24 mouse cellular contexts compared by ENCODE assay signal in genomic region chr4:148714064-148714463, GRCm38 (mm10).
DNase-seq lines count a peak whose midpoint lies in the region; ATAC-seq and TF ChIP-seq lines count a peak whose summit lies in the region.
"Had no signal": no experiment of that assay in that cellular context is flagged by ENCODE, and none has a peak within 500 bp of the region (broad histone marks: within the 10 kb centered on the region; RNA-seq: fewer than 3 reads in every experiment).

No protein-coding gene starts in this region.

- 53% methylated on average over 8 of the region's 8 CpGs for WGBS in hindbrain, embryonic 12.5 days
- WGBS in hindbrain, postnatal 0 days: 54% methylated on average over 8 of the region's 8 CpGs
- 45% methylated on average over 8 of the region's 8 CpGs for WGBS in hindbrain, embryonic 15.5 days
- WGBS in stomach, postnatal 0 days: 53% methylated on average over 8 of the region's 8 CpGs

- H3K27ac ChIP-seq in hindbrain, embryonic 12.5 days: peak overlapping the region; percentile 25; the same call in 1 of the 2 replicates
- no peak overlapping the region for H3K27ac ChIP-seq in hindbrain, postnatal 0 days
- no peak overlapping the region for H3K27ac ChIP-seq in hindbrain, embryonic 15.5 days (replicated peaks)
- 0 out of 2 replicates have a peak overlapping the region, but pooled peaks have one; percentile 13 for H3K27ac ChIP-seq in stomach, postnatal 0 days (replicated peaks)
- H3K27ac ChIP-seq: forebrain, embryonic 12.5 days; gastrocnemius, adult 2 months; heart, embryonic 13.5 days; kidney, postnatal 0 days; liver, embryonic 13.5 days; midbrain, embryonic 13.5 days; stomach, embryonic 15.5 days had no signal

- H3K9ac ChIP-seq in hindbrain, embryonic 12.5 days: no peak overlapping the region
- no peak overlapping the region for H3K9ac ChIP-seq in hindbrain, postnatal 0 days (replicated peaks; ENCODE audit: low read length)
- no peak overlapping the region for H3K9ac ChIP-seq in hindbrain, embryonic 15.5 days
- peak overlapping the region; percentile 8; the same call in 1 of the 2 replicates for H3K9ac ChIP-seq in stomach, postnatal 0 days (ENCODE audit: low read length)
- H3K9ac ChIP-seq: forebrain, embryonic 12.5 days; heart, embryonic 13.5 days; liver, embryonic 13.5 days; midbrain, embryonic 13.5 days; stomach, embryonic 15.5 days had no signal

- peaks cover 47% of the 10 kb centered on the region for H3K4me1 ChIP-seq in hindbrain, embryonic 12.5 days
- H3K4me1 ChIP-seq in hindbrain, postnatal 0 days (ENCODE audit: insufficient read depth, low read length): no peaks in the 10 kb centered on the region
- H3K4me1 ChIP-seq in hindbrain, embryonic 15.5 days (replicated peaks): peaks cover 22% of the 10 kb centered on the region
- H3K4me1 ChIP-seq in stomach, postnatal 0 days (replicated peaks; ENCODE audit: control insufficient read depth, insufficient read depth): peaks cover 5% of the 10 kb centered on the region; the same call in 1 of the 2 replicates

- no peak; the same call in 1 of the 2 replicates for ATAC-seq in hindbrain, embryonic 12.5 days (ENCODE audit: low FRiP score)
- no peak for ATAC-seq in hindbrain, postnatal 0 days
- peak; percentile 57 for ATAC-seq in common myeloid progenitor, adult 5-6 weeks (replicated peaks; ENCODE audit: low read depth, poor library complexity, severe bottlenecking)
- 0 out of 2 replicates have a peak, but pooled peaks have one; percentile 21 for ATAC-seq in hindbrain, embryonic 15.5 days (ENCODE audit: low FRiP score, low read depth)
- ATAC-seq in stomach, postnatal 0 days (ENCODE audit: low FRiP score, low TSS enrichment): 0 out of 2 replicates have a peak, but pooled peaks have one; percentile 31
- ATAC-seq: inflammation-experienced regulatory T-cells, adult 6 months; midbrain, embryonic 13.5 days had no signal

- H3K27me3 ChIP-seq in hindbrain, embryonic 12.5 days: peaks cover 15% of the 10 kb centered on the region
- H3K27me3 ChIP-seq in hindbrain, postnatal 0 days (ENCODE audit: insufficient read depth, low read length): no peaks in the 10 kb centered on the region
- H3K27me3 ChIP-seq in hindbrain, embryonic 15.5 days: 0 out of 2 replicates have a peak, but pooled peaks cover 6% of the 10 kb centered on the region
- H3K27me3 ChIP-seq in stomach, postnatal 0 days (ENCODE audit: control insufficient read depth, insufficient read depth, low read length): no peaks in the 10 kb centered on the region

- H3K4me3 ChIP-seq in hindbrain, embryonic 12.5 days: no peak overlapping the region
- no peak overlapping the region for H3K4me3 ChIP-seq in hindbrain, postnatal 0 days (ENCODE audit: low read length)
- no peak overlapping the region for H3K4me3 ChIP-seq in hindbrain, embryonic 15.5 days
- no peak overlapping the region for H3K4me3 ChIP-seq in stomach, postnatal 0 days (ENCODE audit: low read depth, low read length)
- H3K4me3 ChIP-seq: forebrain, embryonic 12.5 days; gastrocnemius, adult 2 months; heart, embryonic 13.5 days; liver, embryonic 13.5 days; megakaryocyte, embryonic 14.5 days; midbrain, embryonic 13.5 days; stomach, embryonic 15.5 days had no signal

- no peak overlapping the region for H3K4me2 ChIP-seq in hindbrain, embryonic 12.5 days (replicated peaks)
- no peak overlapping the region for H3K4me2 ChIP-seq in hindbrain, postnatal 0 days (ENCODE audit: low read depth, low read length)
- H3K4me2 ChIP-seq in hindbrain, embryonic 15.5 days: no peak overlapping the region
- no peak overlapping the region for H3K4me2 ChIP-seq in stomach, postnatal 0 days (replicated peaks; ENCODE audit: low read depth)
- H3K4me2 ChIP-seq: forebrain, embryonic 12.5 days; heart, embryonic 13.5 days; liver, embryonic 13.5 days; midbrain, embryonic 13.5 days; stomach, embryonic 15.5 days had no signal

- no peak for TF ChIP-seq CTCF in hindbrain, postnatal 0 days (IDR thresholded peaks at IDR 0.05; ENCODE audit: low read depth)
- no peak for TF ChIP-seq CTCF in stomach, postnatal 0 days (IDR thresholded peaks at IDR 0.05; ENCODE audit: low read depth)

- DNase-seq in hindbrain, postnatal 0 days (ENCODE audit: low spot score): no peak
- no peak for DNase-seq in stomach, postnatal 0 days (ENCODE audit: low spot score)
- no peak for DNase-seq in left cerebral cortex, postnatal 10 days (ENCODE audit: extremely low spot score in 1 of 2, low spot score in 2 of 2)
- DNase-seq in lung, postnatal 10 days: no peak
- DNase-seq: adrenal gland, postnatal 10 days; cerebellum, adult 8-10 months; cerebellum, postnatal 36 days; gastrocnemius, adult 2 months; heart, postnatal 14 days; kidney, adult 2 months; liver, embryonic 13.5 days; lung, adult 2 months; thymus, adult 18-20 months; thymus, postnatal 4 days had no signal

- H3K9me3 ChIP-seq in hindbrain, embryonic 12.5 days (replicated peaks): no peaks in the 10 kb centered on the region
- no peaks in the 10 kb centered on the region for H3K9me3 ChIP-seq in hindbrain, postnatal 0 days (ENCODE audit: low read length)
- H3K9me3 ChIP-seq in hindbrain, embryonic 15.5 days: no peaks in the 10 kb centered on the region
- no peaks in the 10 kb centered on the region for H3K9me3 ChIP-seq in stomach, postnatal 0 days (ENCODE audit: control insufficient read depth, low read length)
- H3K9me3 ChIP-seq: forebrain, embryonic 12.5 days; heart, embryonic 13.5 days; liver, embryonic 13.5 days; megakaryocyte, embryonic 14.5 days; midbrain, embryonic 13.5 days; stomach, embryonic 15.5 days had no signal

- intact Hi-C loops in left cerebral cortex, postnatal 10 days (cut with DNase I): no loop called here

- no peaks in the 10 kb centered on the region for H3K36me3 ChIP-seq in hindbrain, embryonic 12.5 days
- no peaks in the 10 kb centered on the region for H3K36me3 ChIP-seq in hindbrain, postnatal 0 days (ENCODE audit: insufficient read depth, low read length)
- H3K36me3 ChIP-seq in hindbrain, embryonic 15.5 days: no peaks in the 10 kb centered on the region
- no peaks in the 10 kb centered on the region for H3K36me3 ChIP-seq in stomach, postnatal 0 days (ENCODE audit: control insufficient read depth, insufficient read depth, low read length)
- H3K36me3 ChIP-seq: forebrain, embryonic 12.5 days; heart, embryonic 13.5 days; liver, embryonic 13.5 days; midbrain, embryonic 13.5 days; stomach, embryonic 15.5 days had no signal

- TF ChIP-seq EP300 in stomach, postnatal 0 days (optimal IDR thresholded peaks at IDR 0.05): no peak

Comparison
In these comparisons a context has a peak if more than half of its experiments do, and no peak if none do; other contexts are left out.
1. ATAC-seq: peak in common myeloid progenitor, adult 5-6 weeks (single experiment), hindbrain, embryonic 15.5 days (single experiment) and stomach, postnatal 0 days (single experiment); none in hindbrain, embryonic 12.5 days (single experiment) and hindbrain, postnatal 0 days (single experiment).
2. H3K27ac ChIP-seq: peak in hindbrain, embryonic 12.5 days (single experiment) and stomach, postnatal 0 days (single experiment); none in hindbrain, postnatal 0 days (single experiment) and hindbrain, embryonic 15.5 days (single experiment).